Mouse (Mus musculus) CH12.LX (cell line): ENCODE measurements at regions not wholly inside any gene's neighbourhood (a gene's known extent, or its start where the extent isn't known, plus 50 kb on each side); places are given as distances from the start of the nearest gene placed in this dataset.

Experiments used
- CHD2 ChIP-seq: IDR thresholded peaks from 2 replicates; pipeline ENCODE4 v1.6.1; 2011; ENCODE audit warnings: low read length, improper control_type of control experiment
- CTCF ChIP-seq, 2 experiments: IDR thresholded peaks in 1 of 2; conservative IDR thresholded peaks in 1 of 2; 2 replicates each; pipeline ENCODE4 v1.5.1; 2011 to 2012; ENCODE audit warnings: low read depth in 2 of 2, low read length in 2 of 2, improper control_type of control experiment in 1 of 2, inconsistent platforms in 1 of 2, mild to moderate bottlenecking in 1 of 2, moderate library complexity in 1 of 2
- MAZ ChIP-seq: IDR thresholded peaks from 2 replicates; pipeline ENCODE4 v1.6.1; 2012; ENCODE audit warnings: low read depth, mild to moderate bottlenecking, inconsistent platforms, low read length, improper control_type of control experiment, moderate library complexity
- POLR2A ChIP-seq: IDR thresholded peaks from 2 replicates; pipeline ENCODE4 v1.6.1; 2011; ENCODE audit warnings: low read depth, mild to moderate bottlenecking, improper control_type of control experiment, low read length
- TCF12 ChIP-seq: IDR thresholded peaks from 2 replicates; pipeline ENCODE4 v1.6.1; 2014; ENCODE audit warnings: low read depth, mild to moderate bottlenecking, inconsistent platforms, low read length, improper control_type of control experiment
- UBTF ChIP-seq: IDR thresholded peaks from 2 replicates; pipeline ENCODE4 v1.6.1; 2012; ENCODE audit warnings: low read depth, mild to moderate bottlenecking, inconsistent platforms, low read length, improper control_type of control experiment, moderate library complexity
- ZNF384 ChIP-seq: IDR thresholded peaks from 2 replicates; pipeline ENCODE4 v1.6.1; 2012; ENCODE audit warnings: low read depth, low read length, improper control_type of control experiment, inconsistent platforms

DNA sequence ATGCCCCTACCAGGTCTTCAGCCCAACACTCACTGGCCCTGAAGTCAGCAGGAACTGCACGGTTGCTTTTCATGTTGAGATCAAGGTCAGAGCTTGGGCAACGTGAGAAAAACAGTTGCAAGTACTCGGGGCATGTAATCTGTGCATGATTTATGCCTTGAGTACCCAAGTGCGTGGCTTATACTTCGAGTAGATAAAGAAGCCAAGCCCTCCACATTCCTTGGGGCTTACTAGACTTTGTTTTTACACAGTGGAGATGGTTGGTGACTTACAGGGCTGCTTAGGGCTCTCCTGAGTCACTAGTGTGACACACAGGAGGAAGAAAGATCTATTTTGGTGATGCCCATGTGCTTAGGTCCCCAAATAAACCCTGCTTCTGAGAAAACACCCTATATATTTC, 172.8 kb downstream of the Mylk4 start:
- TF ChIP-seq POLR2A (no peak), ZNF384 (no peak), CTCF (conservative IDR thresholded peaks at IDR 0.05 in 1 of 2, IDR thresholded peaks at IDR 0.05 in 1 of 2; ENCODE audit: low read depth in 2 of 2, low read length in 2 of 2) (no peak), UBTF (no peak), TCF12 (no peak), CHD2 (no peak), MAZ (no peak)
